Mouse (Mus musculus) megakaryocyte, adult 5-6 weeks (primary cell): Measurements from ENCODE around the gene Zc3h14. TPM values are rescaled to one million over a fixed set of nuclear protein-coding genes. Genes with fewer than 3 reads are reported as not detected.

ENCODE experiments used
- ATAC-seq: 2 replicates; pipeline ENCODE4 v1.8.0; 2016; ENCODE audit warnings: mild to moderate bottlenecking, inconsistent platforms; ENCODE audit not compliant: poor library complexity, severe bottlenecking
- total RNA-seq, 2 experiments: library from RNA; stranded (forward) in 1 of 2; stranded (reverse) in 1 of 2; fragments of 153-499, 151-499 nt in 1 of 2; fragments of 221-1000, 200-1000 nt in 1 of 2; gene quantifications; 2 replicates each; pipeline versions ENCODE4 v1.2.3 to v1.2.4; 2015 to 2017

Gene Zc3h14
- total RNA-seq, 2 experiments from 2014 or later, result 55.7 to 102 TPM

- no peak for ATAC-seq
Measured at GRCm38 (mm10) chr12:98736951-98737800, 9.6 kb upstream of the Zc3h14 start, which contains the start of gene Ptpn21. Gene Ptpn21, minus strand, starts transcription at chr12:98737405.

GRCm38 (mm10) chr12:98737801-98738350, 8.9 kb upstream of the Zc3h14 start:
- no peak for ATAC-seq

GRCm38 (mm10) chr12:98741011-98741501, 5.7 kb upstream of the Zc3h14 start:
- no peak for ATAC-seq

- no peak for ATAC-seq
Measured at GRCm38 (mm10) chr12:98745626-98746025, 1.1 kb upstream of the Zc3h14 start.

- ATAC-seq, result peak; percentile 85
Measured at GRCm38 (mm10) chr12:98746131-98746530, 633 bp upstream of the Zc3h14 start.

GRCm38 (mm10) chr12:98747380-98747753, 603 bp downstream of the Zc3h14 start:
- no peak for ATAC-seq

- no peak for ATAC-seq
Measured at GRCm38 (mm10) chr12:98757636-98758035, 10.9 kb downstream of the Zc3h14 start.

GRCm38 (mm10) chr12:98759700-98760099, 12.9 kb downstream of the Zc3h14 start:
- ATAC-seq, result no peak

GRCm38 (mm10) chr12:98766241-98766640, 19.5 kb downstream of the Zc3h14 start:
- no peak for ATAC-seq

- peak; percentile 71 for ATAC-seq
Measured at GRCm38 (mm10) chr12:98777509-98777908, 30.7 kb downstream of the Zc3h14 start.

GRCm38 (mm10) chr12:98779148-98779547, 32.4 kb downstream of the Zc3h14 start:
- peak; percentile 70 for ATAC-seq

- ATAC-seq, result no peak
Measured at GRCm38 (mm10) chr12:98784251-98784650, 37.5 kb downstream of the Zc3h14 start.

- ATAC-seq, result no peak
Measured at GRCm38 (mm10) chr12:98795731-98796318, 49.1 kb downstream of the Zc3h14 start.

GRCm38 (mm10) chr12:98800334-98800733, 53.6 kb downstream of the Zc3h14 start:
- peak; percentile 89 for ATAC-seq

GRCm38 (mm10) chr12:98802245-98802644, 55.5 kb downstream of the Zc3h14 start:
- no peak for ATAC-seq

GRCm38 (mm10) chr12:98804078-98804748, 57.4 kb downstream of the Zc3h14 start:
- no peak for ATAC-seq

GRCm38 (mm10) chr12:98820781-98821180, 74.0 kb downstream of the Zc3h14 start:
- peak; percentile 35 for ATAC-seq

- ATAC-seq, result peak; percentile 33
Measured at GRCm38 (mm10) chr12:98831122-98831521, 84.4 kb downstream of the Zc3h14 start.

GRCm38 (mm10) chr12:98832929-98833598, 86.3 kb downstream of the Zc3h14 start:
- ATAC-seq, result peak; percentile 82

- no peak for ATAC-seq
Measured at GRCm38 (mm10) chr12:98833901-98834300, 87.1 kb downstream of the Zc3h14 start.

- no peak for ATAC-seq
Measured at GRCm38 (mm10) chr12:98834879-98835278, 88.1 kb downstream of the Zc3h14 start.
